Mouse (Mus musculus) adrenal gland, adult 8-10 months (tissue): Measurements from ENCODE around the gene Smndc1. TPM values are rescaled to one million over a fixed set of nuclear protein-coding genes. Genes with fewer than 3 reads are reported as not detected.

Source experiments
- DNase-seq: peaks from one replicate; pipeline ENCODE4 v3.0.0; 2022
- total RNA-seq, 4 experiments: library from RNA; stranded (reverse); gene quantifications; 2 replicates each; pipeline ENCODE4 v1.2.4; 2022

Gene Smndc1
- total RNA-seq: 10 to 100 TPM; 40.5 to 49.4 (median 45.6) TPM

GRCm38 (mm10) chr19:53390495-53391007, at the start of gene Smndc1:
TSS of gene Smndc1 (minus strand) at chr19:53390578.
- DNase-seq: peak; percentile 100

DNA sequence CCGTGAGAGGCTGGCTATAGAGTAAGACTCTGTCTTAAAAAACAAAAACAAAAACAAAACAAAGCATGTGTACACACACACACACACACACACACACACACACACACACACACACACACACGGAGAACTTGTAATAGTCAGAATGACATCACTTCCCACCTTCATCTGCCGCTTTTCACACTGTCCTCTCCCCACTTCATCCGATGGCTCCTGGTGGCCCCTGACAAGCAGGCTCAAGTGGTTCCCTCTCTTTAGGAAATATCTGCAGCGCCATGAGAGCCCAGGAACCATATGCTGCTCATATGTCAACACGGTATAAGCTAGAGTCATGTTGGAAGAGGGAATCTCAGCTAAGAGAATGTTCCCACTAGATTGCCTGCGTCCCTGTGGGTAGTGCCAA, 49.0 kb upstream of the Smndc1 start:
- no peak for DNase-seq

GRCm38 (mm10) chr19:53437991-53438390, 47.6 kb upstream of the Smndc1 start:
- DNase-seq: peak; percentile 54

- DNase-seq: peak; percentile 94
These were observed 47.1 kb upstream of the Smndc1 start for GRCm38 (mm10) chr19:53437311-53437958.

- DNase-seq: peak; percentile 56
These were observed 43.7 kb upstream of the Smndc1 start for GRCm38 (mm10) chr19:53433949-53434689.

GRCm38 (mm10) chr19:53431003-53431402, 40.6 kb upstream of the Smndc1 start:
- DNase-seq: no peak

DNA sequence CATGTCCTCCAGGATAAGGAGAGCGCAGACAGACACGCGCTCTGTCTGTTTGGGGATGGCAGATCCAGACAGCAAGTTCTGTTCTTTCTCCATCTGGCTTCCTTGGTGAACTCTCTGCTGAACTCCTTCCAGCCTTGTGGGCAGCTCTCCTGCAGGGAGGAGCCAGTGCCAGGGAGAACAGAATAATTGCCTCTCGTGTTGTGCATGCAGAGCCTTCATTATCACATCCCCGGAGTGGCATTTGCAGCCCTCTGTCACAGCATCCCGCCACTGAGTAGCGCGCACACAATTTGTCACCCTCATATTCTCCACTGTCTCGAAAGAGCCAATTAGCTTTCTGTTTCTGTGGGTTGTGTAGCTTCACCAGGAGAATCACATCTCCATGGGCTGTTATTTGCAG, 40.0 kb upstream of the Smndc1 start:
- no peak for DNase-seq

- DNase-seq: no peak
These were observed 37.4 kb upstream of the Smndc1 start for GRCm38 (mm10) chr19:53427817-53428216.

GRCm38 (mm10) chr19:53427346-53427745, 37.0 kb upstream of the Smndc1 start:
- peak; percentile 59 for DNase-seq

GRCm38 (mm10) chr19:53425824-53426223, 35.4 kb upstream of the Smndc1 start:
- DNase-seq: no peak

- no peak for DNase-seq
These were observed 34.3 kb upstream of the Smndc1 start for GRCm38 (mm10) chr19:53424629-53425028.

- no peak for DNase-seq
These were observed 33.6 kb upstream of the Smndc1 start for GRCm38 (mm10) chr19:53423816-53424465.

DNA sequence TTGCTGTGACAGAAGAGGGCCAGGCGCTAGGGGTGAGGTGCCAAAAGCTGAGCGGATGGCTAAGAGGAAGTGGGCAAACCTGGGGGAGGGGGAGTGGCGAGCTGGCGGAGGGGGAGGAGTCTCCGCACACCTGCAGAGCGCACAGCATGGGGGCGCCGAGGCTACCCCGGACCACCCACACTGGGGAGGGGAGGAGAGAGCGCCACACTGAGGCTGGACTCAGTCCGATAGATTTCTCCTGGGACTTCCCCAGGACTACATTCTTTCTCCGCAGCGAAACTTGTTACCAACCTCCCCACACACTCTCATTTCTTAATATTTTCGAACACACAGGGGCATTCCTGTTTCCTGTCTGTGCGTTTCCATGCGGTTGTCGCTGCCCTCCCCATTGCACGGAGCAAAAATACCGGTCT, 33.0 kb upstream of the Smndc1 start:
- DNase-seq: no peak

- no peak for DNase-seq
These were observed 32.3 kb upstream of the Smndc1 start for GRCm38 (mm10) chr19:53422358-53423308.

GRCm38 (mm10) chr19:53421583-53422188, 31.3 kb upstream of the Smndc1 start:
- DNase-seq: no peak

GRCm38 (mm10) chr19:53420924-53421582, 30.7 kb upstream of the Smndc1 start:
- DNase-seq: peak; percentile 74

GRCm38 (mm10) chr19:53419834-53420233, 29.5 kb upstream of the Smndc1 start:
- DNase-seq: no peak

GRCm38 (mm10) chr19:53415198-53415597, 24.8 kb upstream of the Smndc1 start:
- no peak for DNase-seq

DNA sequence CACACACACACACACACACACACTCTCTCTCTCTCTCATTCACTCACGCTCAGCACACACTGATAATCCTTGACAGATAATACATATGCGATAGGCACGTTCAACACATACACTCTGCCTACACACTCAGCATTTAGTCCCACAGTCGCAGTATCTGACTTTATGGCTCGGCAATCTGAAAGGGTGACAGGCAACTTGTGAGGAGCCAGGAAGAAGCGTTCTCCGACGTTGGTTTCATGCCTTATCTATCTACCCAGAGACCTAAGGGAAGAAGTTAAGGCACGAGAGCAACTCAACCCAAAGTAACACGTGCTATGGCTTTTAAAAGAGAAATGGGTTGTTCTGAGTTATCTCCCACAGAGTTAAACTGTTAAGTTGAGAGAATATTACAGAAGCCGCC, 24.3 kb upstream of the Smndc1 start:
- no peak for DNase-seq

GRCm38 (mm10) chr19:53413617-53414380, 23.4 kb upstream of the Smndc1 start:
- DNase-seq: no peak
